Mouse (Mus musculus) cerebellum, adult 2 months (tissue): Measurements from ENCODE around the gene Sh3bgrl.

Source experiments
- CTCF ChIP-seq: fragments of 200-500 bp; IDR thresholded peaks from 2 replicates; pipeline ENCODE4 v1.5.1; 2011; ENCODE audit warnings: low read depth, mild to moderate bottlenecking, control low read depth, low read length, moderate library complexity, borderline replicate concordance; ENCODE audit not compliant: insufficient read depth
- POLR2A ChIP-seq: fragments of 200-500 bp; IDR thresholded peaks from 2 replicates; pipeline ENCODE4 v1.6.1; 2011; ENCODE audit warnings: low read length, control low read depth, borderline replicate concordance; ENCODE audit not compliant: insufficient read depth

- TF ChIP-seq CTCF (no peak), POLR2A (no peak)
Observed at GRCm38 (mm10) chrX:109142281-109142680, 47.1 kb downstream of the Sh3bgrl start.
